22 mouse cellular contexts compared by ENCODE assay signal in genomic region chr13:10023112-10023511, GRCm38 (mm10).
"Had no signal": no experiment of that assay in that cellular context is flagged by ENCODE, and none has a peak within 500 bp of the region (broad histone marks: within the 10 kb centered on the region; RNA-seq: fewer than 3 reads in every experiment).

No protein-coding gene starts in this region.

- H3K4me1 ChIP-seq: limb, embryonic 10.5 days; limb, embryonic 13.5 days; liver, embryonic 12.5 days; liver, embryonic 15.5 days; lung, embryonic 15.5 days; neural tube, embryonic 13.5 days had no signal

- ATAC-seq: intestine, embryonic 16.5 days; liver, embryonic 12.5 days had no signal

- H3K27ac ChIP-seq: layer of hippocampus, adult 2 months; limb, embryonic 10.5 days; limb, embryonic 13.5 days; liver, embryonic 12.5 days; liver, embryonic 15.5 days; lung, embryonic 15.5 days; neural tube, embryonic 13.5 days; stomach, postnatal 0 days had no signal

- H3K9ac ChIP-seq: limb, embryonic 13.5 days; liver, embryonic 12.5 days; liver, embryonic 15.5 days; lung, embryonic 15.5 days; neural tube, embryonic 13.5 days had no signal

- H3K4me3 ChIP-seq: layer of hippocampus, adult 2 months; limb, embryonic 10.5 days; limb, embryonic 13.5 days; liver, embryonic 12.5 days; liver, embryonic 15.5 days; lung, embryonic 15.5 days; myocyte; neural tube, embryonic 13.5 days had no signal

- H3K4me2 ChIP-seq: limb, embryonic 13.5 days; liver, embryonic 12.5 days; liver, embryonic 15.5 days; lung, embryonic 15.5 days; neural tube, embryonic 13.5 days had no signal

- H3K9me3 ChIP-seq: limb, embryonic 10.5 days; limb, embryonic 13.5 days; liver, embryonic 12.5 days; liver, embryonic 15.5 days; lung, embryonic 15.5 days; neural tube, embryonic 13.5 days had no signal

- DNase-seq: kidney, adult 18-20 months; kidney, adult 9 months; kidney, postnatal 25 days; layer of hippocampus, adult 9-11 months; liver; lung, adult 18-20 months; lung, postnatal 10 days; lung, postnatal 36 days; retina, postnatal 1 day; thymus, adult 2 months; thymus, postnatal 14 days; thymus, postnatal 4 days had no signal

- H3K27me3 ChIP-seq: limb, embryonic 13.5 days; liver, embryonic 12.5 days; liver, embryonic 15.5 days; lung, embryonic 15.5 days; neural tube, embryonic 13.5 days had no signal

- H3K36me3 ChIP-seq: limb, embryonic 10.5 days; limb, embryonic 13.5 days; liver, embryonic 12.5 days; liver, embryonic 15.5 days; lung, embryonic 15.5 days; neural tube, embryonic 13.5 days had no signal
